Mouse (Mus musculus): ENCODE data around the gene Arhgap15. TPM values are rescaled to one million over a fixed set of nuclear protein-coding genes. Genes with fewer than 3 reads are reported as not detected.

Gene Arhgap15
- total and polyA plus RNA-seq, 2 experiments = 0.12 to 2.4 TPM

GRCm38 (mm10) chr2:44098552-44098951 is 349.9 kb downstream of the Arhgap15 start:
- no peak overlapping the region for H3K27ac ChIP-seq (replicated peaks; ENCODE audit: insufficient read depth, low read depth, low read length)
- WGBS = 83% methylated on average over 4 of the region's 4 CpGs
- H3K4me3 ChIP-seq (ENCODE audit: insufficient read depth, low read depth, low read length) = no peak overlapping the region
- no peak overlapping the region for H3K9ac ChIP-seq (ENCODE audit: low read depth, low read length)
- H3K79me2 ChIP-seq (ENCODE audit: control insufficient read depth, insufficient read depth, low read length) = no peaks in the 10 kb centered on the region
- no peaks in the 10 kb centered on the region for H3K4me1 ChIP-seq (ENCODE audit: control insufficient read depth, insufficient read depth, low read length)
- H3K27me3 ChIP-seq (ENCODE audit: control insufficient read depth, insufficient read depth, low read length) = no peaks in the 10 kb centered on the region
- no peak for TF ChIP-seq POLR2A (IDR thresholded peaks at IDR 0.05; ENCODE audit: extremely low read depth, insufficient read depth, low read length)
- no peak for TF ChIP-seq CTCF (IDR thresholded peaks at IDR 0.05; ENCODE audit: low read depth, low read length)
- H3K36me3 ChIP-seq (ENCODE audit: control insufficient read depth, insufficient read depth, low read length) = no peaks in the 10 kb centered on the region
- DNase-seq (ENCODE audit: extremely low read depth, low read depth, low spot score) = no peak

GRCm38 (mm10) chr2:44102351-44102750 is 353.7 kb downstream of the Arhgap15 start:
- Histone ChIP-seq H3K79me2 (ENCODE audit: control insufficient read depth, insufficient read depth, low read length) (no peaks in the 10 kb centered on the region), H3K27ac (replicated peaks; ENCODE audit: insufficient read depth, low read depth, low read length) (no peak overlapping the region), H3K9ac (ENCODE audit: low read depth, low read length) (no peak overlapping the region), H3K27me3 (ENCODE audit: control insufficient read depth, insufficient read depth, low read length) (no peaks in the 10 kb centered on the region), H3K36me3 (ENCODE audit: control insufficient read depth, insufficient read depth, low read length) (no peaks in the 10 kb centered on the region), H3K4me3 (ENCODE audit: insufficient read depth, low read depth, low read length) (no peak overlapping the region), H3K4me1 (ENCODE audit: control insufficient read depth, insufficient read depth, low read length) (no peaks in the 10 kb centered on the region)
- WGBS = 71% methylated on average over 6 of the region's 6 CpGs
- DNase-seq (ENCODE audit: extremely low read depth, low read depth, low spot score) = peak; percentile 85
- TF ChIP-seq POLR2A (IDR thresholded peaks at IDR 0.05; ENCODE audit: extremely low read depth, insufficient read depth, low read length) = no peak
- no peak for TF ChIP-seq CTCF (IDR thresholded peaks at IDR 0.05; ENCODE audit: low read depth, low read length)

GRCm38 (mm10) chr2:44103321-44103720 is 354.7 kb downstream of the Arhgap15 start:
- no peak for TF ChIP-seq CTCF (IDR thresholded peaks at IDR 0.05; ENCODE audit: low read depth, low read length)
- TF ChIP-seq POLR2A (IDR thresholded peaks at IDR 0.05; ENCODE audit: extremely low read depth, insufficient read depth, low read length) = no peak
- H3K4me3 ChIP-seq (ENCODE audit: insufficient read depth, low read depth, low read length) = no peak overlapping the region
- H3K36me3 ChIP-seq (ENCODE audit: control insufficient read depth, insufficient read depth, low read length) = no peaks in the 10 kb centered on the region
- no peaks in the 10 kb centered on the region for H3K27me3 ChIP-seq (ENCODE audit: control insufficient read depth, insufficient read depth, low read length)
- DNase-seq (ENCODE audit: extremely low read depth, low read depth, low spot score) = no peak
- 87% methylated on average over 8 of the region's 8 CpGs for WGBS
- no peaks in the 10 kb centered on the region for H3K4me1 ChIP-seq (ENCODE audit: control insufficient read depth, insufficient read depth, low read length)
- H3K27ac ChIP-seq (replicated peaks; ENCODE audit: insufficient read depth, low read depth, low read length) = 0 out of 2 replicates have a peak overlapping the region, but pooled peaks have one; percentile 32
- no peaks in the 10 kb centered on the region for H3K79me2 ChIP-seq (ENCODE audit: control insufficient read depth, insufficient read depth, low read length)
- H3K9ac ChIP-seq (ENCODE audit: low read depth, low read length) = no peak overlapping the region

- WGBS = 81% methylated on average over 5 of the region's 5 CpGs
- no peaks in the 10 kb centered on the region for H3K27me3 ChIP-seq (ENCODE audit: control insufficient read depth, insufficient read depth, low read length)
- no peaks in the 10 kb centered on the region for H3K79me2 ChIP-seq (ENCODE audit: control insufficient read depth, insufficient read depth, low read length)
- no peak overlapping the region for H3K27ac ChIP-seq (replicated peaks; ENCODE audit: insufficient read depth, low read depth, low read length)
- H3K36me3 ChIP-seq (ENCODE audit: control insufficient read depth, insufficient read depth, low read length) = no peaks in the 10 kb centered on the region
- DNase-seq (ENCODE audit: extremely low read depth, low read depth, low spot score) = no peak
- no peaks in the 10 kb centered on the region for H3K4me1 ChIP-seq (ENCODE audit: control insufficient read depth, insufficient read depth, low read length)
- H3K4me3 ChIP-seq (ENCODE audit: insufficient read depth, low read depth, low read length) = no peak overlapping the region
- TF ChIP-seq POLR2A (IDR thresholded peaks at IDR 0.05; ENCODE audit: extremely low read depth, insufficient read depth, low read length) (no peak), CTCF (IDR thresholded peaks at IDR 0.05; ENCODE audit: low read depth, low read length) (peak; percentile 24; the same call in 1 of the 2 replicates)
- H3K9ac ChIP-seq (ENCODE audit: low read depth, low read length) = no peak overlapping the region
Observed at GRCm38 (mm10) chr2:44103742-44104141, 355.1 kb downstream of the Arhgap15 start.

GRCm38 (mm10) chr2:44104282-44105197 is 355.9 kb downstream of the Arhgap15 start:
- H3K36me3 ChIP-seq (ENCODE audit: control insufficient read depth, insufficient read depth, low read length) = no peaks in the 10 kb centered on the region
- peak; percentile 41 for DNase-seq (ENCODE audit: extremely low read depth, low read depth, low spot score)

GRCm38 (mm10) chr2:44105198-44105555 is 356.6 kb downstream of the Arhgap15 start:
- peak overlapping the region; percentile 8; the same call in 1 of the 2 replicates for H3K27ac ChIP-seq (replicated peaks; ENCODE audit: insufficient read depth, low read depth, low read length)

More at GRCm38 (mm10) chr2:44104282-44105197, 355.9 kb downstream of the Arhgap15 start:
- no peak for TF ChIP-seq POLR2A (IDR thresholded peaks at IDR 0.05; ENCODE audit: extremely low read depth, insufficient read depth, low read length)
- no peak for TF ChIP-seq CTCF (IDR thresholded peaks at IDR 0.05; ENCODE audit: low read depth, low read length)
- Histone ChIP-seq H3K27me3 (ENCODE audit: control insufficient read depth, insufficient read depth, low read length) (no peaks in the 10 kb centered on the region), H3K4me3 (ENCODE audit: insufficient read depth, low read depth, low read length) (no peak overlapping the region), H3K9ac (ENCODE audit: low read depth, low read length) (no peak overlapping the region), H3K27ac (replicated peaks; ENCODE audit: insufficient read depth, low read depth, low read length) (peak overlapping the region; percentile 24; the same call in 1 of the 2 replicates), H3K4me1 (ENCODE audit: control insufficient read depth, insufficient read depth, low read length) (no peaks in the 10 kb centered on the region), H3K79me2 (ENCODE audit: control insufficient read depth, insufficient read depth, low read length) (no peaks in the 10 kb centered on the region)
- WGBS = 64% methylated on average over 22 of the region's 22 CpGs

More at GRCm38 (mm10) chr2:44105198-44105555, 356.6 kb downstream of the Arhgap15 start:
- Histone ChIP-seq H3K27me3 (ENCODE audit: control insufficient read depth, insufficient read depth, low read length) (no peaks in the 10 kb centered on the region), H3K9ac (ENCODE audit: low read depth, low read length) (no peak overlapping the region), H3K36me3 (ENCODE audit: control insufficient read depth, insufficient read depth, low read length) (no peaks in the 10 kb centered on the region), H3K4me3 (ENCODE audit: insufficient read depth, low read depth, low read length) (no peak overlapping the region), H3K4me1 (ENCODE audit: control insufficient read depth, insufficient read depth, low read length) (no peaks in the 10 kb centered on the region), H3K79me2 (ENCODE audit: control insufficient read depth, insufficient read depth, low read length) (no peaks in the 10 kb centered on the region)
- DNase-seq (ENCODE audit: extremely low read depth, low read depth, low spot score) = no peak
- TF ChIP-seq CTCF (IDR thresholded peaks at IDR 0.05; ENCODE audit: low read depth, low read length) = no peak
- TF ChIP-seq POLR2A (IDR thresholded peaks at IDR 0.05; ENCODE audit: extremely low read depth, insufficient read depth, low read length) = no peak
- 76% methylated on average over 8 of the region's 8 CpGs for WGBS
